Mouse (Mus musculus) effector memory CD4-positive, alpha-beta T cell, adult 5 months (primary cell): ENCODE data around the gene Dnajc10. TPM values are rescaled to one million over a fixed set of nuclear protein-coding genes. Genes with fewer than 3 reads are reported as not detected.

Experiments used
- polyA plus RNA-seq: library from polyadenylated mRNA; unstranded; fragments of 100-300 nt; shearing (Covaris generic); gene quantifications from one replicate; pipeline ENCODE4 v1.2.1, GENCODE M21; 2017

The Dnajc10 gene
- polyA plus RNA-seq, result 30.2 TPM

GRCm38 (mm10) chr2:80315242-80316161 is at the start of gene Dnajc10:
TSS of gene Dnajc10 (plus strand) at chr2:80315466.

GRCm38 (mm10) chr2:80292172-80292571 is 23.1 kb upstream of the Dnajc10 start, which contains the start of gene Prdx6b:
TSS of gene Prdx6b (plus strand) at chr2:80292472.

Other genes with a start within 250 kb of the Dnajc10 start
- gene Pde1a, start 186.0 kb upstream of the Dnajc10 start, polyA plus RNA-seq, result not detected
- gene Prdx6b, start 23.0 kb upstream of the Dnajc10 start, polyA plus RNA-seq, result not detected
- gene Frzb, start 132.2 kb downstream of the Dnajc10 start, polyA plus RNA-seq, result not detected